Mouse (Mus musculus) common myeloid progenitor, adult 5-6 weeks (primary cell): ENCODE data around the gene Amotl2. TPM values are rescaled to one million over a fixed set of nuclear protein-coding genes. Genes with fewer than 3 reads are reported as not detected.
"Not testable (repeated sequence)": the region's sequence is repeated elsewhere in the genome, so short reads cannot be mapped to it uniquely, and the experiment has no call there.

Source experiments
- ATAC-seq: replicated peaks from 2 replicates; pipeline ENCODE4 v1.8.0; 2016; ENCODE audit warnings: low read depth, mild to moderate bottlenecking, moderate TSS enrichment, inconsistent platforms; ENCODE audit not compliant: poor library complexity, severe bottlenecking
- total RNA-seq: library from RNA; stranded (forward); fragments of 200-1000, 187-1606 nt; gene quantifications from 2 replicates; pipeline ENCODE4 v1.2.3, GENCODE M21; 2017

Gene Amotl2
- total RNA-seq, 1 experiment from 2014 or later: 0.09 TPM

- not testable (repeated sequence) for ATAC-seq
Measured at GRCm38 (mm10) chr9:102764540-102764939, 48.1 kb downstream of the Amotl2 start.

GRCm38 (mm10) chr9:102766741-102767140 is 50.3 kb downstream of the Amotl2 start:
- no peak for ATAC-seq

- no peak for ATAC-seq
Measured at GRCm38 (mm10) chr9:102769257-102769656, 52.8 kb downstream of the Amotl2 start.

- ATAC-seq: no peak
Measured at GRCm38 (mm10) chr9:102770190-102770589, 53.7 kb downstream of the Amotl2 start.

GRCm38 (mm10) chr9:102771308-102771895 is 54.9 kb downstream of the Amotl2 start:
- no peak for ATAC-seq

- ATAC-seq: no peak
Measured at GRCm38 (mm10) chr9:102777631-102778591, 61.4 kb downstream of the Amotl2 start.

- ATAC-seq: peak; percentile 87
Measured at GRCm38 (mm10) chr9:102779493-102779892, 63.0 kb downstream of the Amotl2 start.

Other genes starting within 250 kb of the Amotl2 start
- gene Ky, start 210.9 kb upstream of the Amotl2 start, total RNA-seq: not detected in 2 replicates
- 141 and 189 TPM in 2 replicates for gene Anapc13, start 90.4 kb upstream of the Amotl2 start, total RNA-seq
- 34.8 and 43.3 TPM in 2 replicates for gene Cep63, start 90.1 kb upstream of the Amotl2 start, total RNA-seq
- 7.0 and 8.8 TPM in 2 replicates for gene Ryk, start 118.2 kb downstream of the Amotl2 start, total RNA-seq